Mouse (Mus musculus) limb, embryonic 15.5 days (tissue): ENCODE measurements around the gene Fam160b1. TPM values are rescaled to one million over a fixed set of nuclear protein-coding genes. Genes with fewer than 3 reads are reported as not detected.

Experiments used
- ATAC-seq: fragments of 200-750 bp; cut with Nextera tagmentation; 2 replicates; pipeline ENCODE4 v1.8.0; 2017; ENCODE audit warnings: low read depth, moderate TSS enrichment; ENCODE audit not compliant: insufficient number of reproducible peaks, low FRiP score, low TSS enrichment
- H3K27ac ChIP-seq: fragments of 300-500 bp; sonication (generic); 2 replicates; pipeline ENCODE4 v1.5.1; 2015; ENCODE audit warnings: moderate library complexity, mild to moderate bottlenecking, inconsistent platforms
- H3K27me3 ChIP-seq: fragments of 300-500 bp; sonication (generic); 2 replicates; pipeline ENCODE4 v1.6.1; 2015; ENCODE audit warnings: inconsistent platforms
- H3K36me3 ChIP-seq: fragments of 300-500 bp; sonication (generic); 2 replicates; pipeline ENCODE4 v1.6.1; 2015; ENCODE audit warnings: inconsistent platforms
- H3K4me1 ChIP-seq: fragments of 300-500 bp; sonication (generic); 2 replicates; pipeline ENCODE4 v1.6.1; 2015; ENCODE audit warnings: inconsistent platforms
- H3K4me2 ChIP-seq: fragments of 300-500 bp; sonication (generic); 2 replicates; pipeline ENCODE4 v1.6.1; 2015; ENCODE audit warnings: mild to moderate bottlenecking, inconsistent platforms
- H3K4me3 ChIP-seq: fragments of 300-500 bp; sonication (generic); 2 replicates; pipeline ENCODE4 v1.5.1; 2015; ENCODE audit warnings: mild to moderate bottlenecking, inconsistent platforms
- H3K9ac ChIP-seq: fragments of 300-500 bp; sonication (generic); 2 replicates; pipeline ENCODE4 v1.6.1; 2015; ENCODE audit warnings: inconsistent platforms
- H3K9me3 ChIP-seq: fragments of 300-500 bp; sonication (generic); 2 replicates; pipeline ENCODE4 v1.6.1; 2016; ENCODE audit warnings: inconsistent platforms
- WGBS: fragments of 180-500 bp; shearing (Covaris S2); methylation state at CpG from one replicate; pipeline ENCODE4 v1.1.7; 2015; 5-methylcytosine and 5-hydroxymethylcytosine counted together
- polyA plus RNA-seq: library from polyadenylated mRNA; unstranded; fragments of >200 nt; fragmentation: Nextera tagmentation; extraction: Ambion mirVana; gene quantifications from 2 replicates; pipeline ENCODE4 v1.2.1, GENCODE M21; 2015

The Fam160b1 gene
- polyA plus RNA-seq, 1 experiment from 2014 or later: 17.4 TPM

DNA sequence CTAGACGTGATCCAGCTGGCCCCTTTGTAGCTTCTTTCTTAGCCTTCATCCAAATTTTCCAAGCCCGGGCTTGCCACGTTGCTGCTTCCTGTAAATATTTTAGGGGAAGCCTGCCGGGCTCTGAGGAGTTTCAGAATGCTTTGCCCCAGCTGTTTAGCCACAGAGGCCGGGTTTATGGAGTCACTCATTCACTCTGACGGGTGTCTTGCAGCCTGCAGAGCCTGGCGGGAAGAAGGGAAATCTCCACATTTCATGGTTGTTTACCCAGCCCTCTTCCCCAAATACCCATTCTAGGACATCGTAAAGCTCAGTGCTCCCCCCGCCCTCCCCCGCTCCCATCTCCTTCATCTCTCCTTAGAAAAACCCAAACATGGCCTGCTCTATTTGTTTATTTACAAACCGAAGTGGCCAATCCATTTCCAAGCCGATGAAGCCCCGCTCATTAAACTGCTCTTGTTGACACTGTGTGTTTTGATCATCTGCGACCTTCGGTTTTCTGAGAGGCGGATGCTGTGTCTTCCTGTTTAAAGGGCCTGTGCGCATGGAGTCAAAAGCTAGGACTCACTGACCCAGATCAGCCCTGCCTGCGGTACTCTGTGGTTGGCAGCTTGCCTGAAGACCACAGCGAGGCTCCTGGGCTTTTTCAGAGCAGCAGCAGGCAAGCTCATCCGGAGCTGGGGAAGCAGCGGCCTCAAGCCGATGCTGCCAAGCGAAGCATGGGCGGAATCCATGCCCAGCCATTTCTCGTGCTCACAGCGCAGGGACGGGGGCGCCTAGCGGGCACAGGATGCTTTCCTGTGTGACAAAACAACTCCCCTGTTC lies 51.1 kb downstream of the Fam160b1 start:
- Histone ChIP-seq H3K27me3 (no peaks in the 10 kb centered on the region), H3K4me1 (peaks cover 17% of the 10 kb centered on the region), H3K36me3 (no peaks in the 10 kb centered on the region), H3K9ac (no peak overlapping the region), H3K4me2 (peak overlapping the region; percentile 42), H3K9me3 (no peaks in the 10 kb centered on the region), H3K27ac (peak overlapping the region; percentile 71), H3K4me3 (peak overlapping the region; percentile 16)
- no peak for ATAC-seq
- 16% methylated on average over 29 of the region's 29 CpGs for WGBS

DNA sequence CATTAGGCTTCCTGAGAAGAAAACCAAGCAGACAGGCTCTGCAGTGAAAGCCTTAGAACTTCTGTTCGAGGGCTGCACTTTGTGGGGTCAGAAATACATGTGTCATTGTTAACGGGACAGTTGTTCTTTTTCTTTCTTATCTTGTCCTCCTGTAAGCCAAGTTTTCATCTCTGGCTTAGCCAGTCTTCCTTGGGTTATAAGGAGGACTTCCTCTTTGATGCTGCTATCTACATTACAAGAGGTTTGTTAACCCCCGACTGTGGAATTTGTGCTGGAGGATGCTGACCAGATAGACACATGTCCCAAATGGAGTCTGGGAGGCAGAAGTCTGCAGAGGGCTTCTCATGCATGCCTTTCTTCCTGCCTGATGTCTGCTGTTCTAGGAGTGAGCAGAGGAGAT lies 52.7 kb downstream of the Fam160b1 start:
- Histone ChIP-seq H3K9me3 (no peaks in the 10 kb centered on the region), H3K27ac (no peak overlapping the region), H3K4me3 (no peak overlapping the region), H3K27me3 (no peaks in the 10 kb centered on the region), H3K4me2 (no peak overlapping the region), H3K36me3 (no peaks in the 10 kb centered on the region), H3K9ac (no peak overlapping the region), H3K4me1 (peaks cover 21% of the 10 kb centered on the region)
- 75% methylated on average over 3 of the region's 3 CpGs for WGBS
- ATAC-seq: no peak

DNA sequence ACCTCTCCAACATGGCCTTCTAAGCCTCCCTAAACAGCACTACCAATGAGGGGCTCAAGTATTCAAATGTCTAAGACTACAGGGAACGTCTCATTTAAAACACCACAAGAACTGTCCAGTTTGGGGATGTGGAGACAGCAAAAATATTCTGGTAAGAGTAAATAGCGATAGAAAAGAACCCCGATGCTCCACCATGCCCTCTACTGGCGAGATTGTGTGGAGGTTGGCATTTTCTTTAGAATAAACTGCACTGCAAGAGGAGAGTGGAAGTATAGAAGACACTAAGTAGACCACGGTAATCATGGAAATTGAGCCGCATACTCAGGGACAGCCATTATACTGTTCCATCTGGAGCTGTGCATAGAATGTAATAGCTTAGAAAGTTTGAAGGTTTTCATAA lies 53.4 kb downstream of the Fam160b1 start:
- H3K4me3 ChIP-seq: no peak overlapping the region
- ATAC-seq: no peak
- H3K4me1 ChIP-seq: peaks cover 24% of the 10 kb centered on the region
- 81% methylated on average over 6 of the region's 6 CpGs for WGBS
- no peak overlapping the region for H3K9ac ChIP-seq
- no peaks in the 10 kb centered on the region for H3K36me3 ChIP-seq
- H3K27ac ChIP-seq: no peak overlapping the region
- no peak overlapping the region for H3K4me2 ChIP-seq
- no peaks in the 10 kb centered on the region for H3K9me3 ChIP-seq
- H3K27me3 ChIP-seq: no peaks in the 10 kb centered on the region

DNA sequence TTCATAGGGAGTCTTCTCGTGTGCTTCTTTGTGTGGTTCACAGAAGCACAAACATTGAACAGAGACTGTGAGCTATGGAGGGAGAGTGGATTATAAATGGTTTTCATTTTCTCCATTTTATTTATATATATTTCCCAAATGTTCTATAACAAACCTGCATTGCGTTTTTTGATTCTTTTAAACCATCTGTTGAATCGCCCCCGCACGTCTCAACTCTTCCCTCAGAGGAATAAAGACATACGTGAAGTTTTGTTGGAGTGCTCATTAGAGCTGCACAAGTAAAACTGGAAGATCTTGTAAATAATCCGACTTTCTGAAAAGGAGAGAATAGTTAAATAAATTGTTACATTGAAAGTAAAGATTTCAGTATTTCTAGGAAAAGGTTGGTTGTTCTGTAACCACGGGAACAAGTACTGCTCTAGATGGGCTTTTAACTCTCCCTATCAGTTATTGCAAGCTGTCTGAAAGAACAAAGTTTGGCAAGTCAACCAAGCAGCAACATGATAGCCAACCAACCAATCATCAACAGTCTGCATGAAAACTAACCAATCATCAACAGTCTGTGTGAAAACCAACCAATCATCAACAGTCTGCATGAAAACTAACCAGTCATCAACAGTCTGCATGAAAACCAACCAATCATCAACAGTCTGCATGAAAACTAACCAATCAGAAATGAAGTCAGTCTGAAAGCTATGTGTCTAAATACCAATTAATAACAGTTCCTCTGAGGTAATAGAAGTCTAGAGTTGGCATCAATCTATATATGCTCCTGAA lies 54.7 kb downstream of the Fam160b1 start:
- WGBS: 67% methylated on average over 8 of the region's 8 CpGs
- H3K4me3 ChIP-seq: no peak overlapping the region
- H3K9me3 ChIP-seq: no peaks in the 10 kb centered on the region
- H3K27me3 ChIP-seq: no peaks in the 10 kb centered on the region
- H3K4me1 ChIP-seq: peaks cover 24% of the 10 kb centered on the region
- H3K27ac ChIP-seq: no peak overlapping the region
- H3K9ac ChIP-seq: no peak overlapping the region
- H3K36me3 ChIP-seq: no peaks in the 10 kb centered on the region
- no peak for ATAC-seq
- H3K4me2 ChIP-seq: no peak overlapping the region

DNA sequence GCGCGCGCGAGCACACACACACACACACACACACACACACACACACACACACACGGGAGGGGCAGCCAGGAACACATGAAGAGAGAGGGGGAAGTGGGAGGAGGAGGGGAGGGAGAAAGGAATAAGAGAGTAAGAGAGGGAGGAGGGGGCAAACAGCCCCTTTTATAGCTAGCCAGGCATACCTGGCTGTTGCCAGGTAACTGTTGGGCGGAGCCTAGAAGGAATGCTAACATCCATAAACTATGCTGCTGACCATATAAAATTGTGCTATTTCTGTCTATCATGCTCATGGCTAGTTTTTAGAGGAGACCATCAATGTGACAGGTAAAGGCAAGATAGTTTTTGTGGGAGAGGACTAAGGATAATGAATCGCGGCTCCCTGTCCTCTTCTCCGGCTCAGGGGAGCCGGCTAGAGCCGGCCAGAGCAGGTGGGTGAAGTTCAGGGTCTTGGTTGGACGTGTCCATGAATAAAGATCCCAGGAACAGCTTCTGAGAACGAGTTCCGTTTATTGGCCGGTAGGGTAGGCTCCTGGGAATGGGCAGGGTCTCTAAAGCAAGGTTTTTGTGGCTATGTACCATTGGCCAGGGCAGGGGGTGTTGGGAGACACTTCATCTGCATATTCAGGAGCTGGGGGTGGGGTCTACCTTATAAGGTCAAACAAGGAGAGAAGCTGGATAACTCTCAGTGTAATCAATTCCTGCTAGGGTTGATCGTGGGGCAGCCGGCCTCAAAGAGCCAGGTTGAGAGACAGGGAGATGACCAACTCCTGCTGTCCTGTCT lies 57.5 kb downstream of the Fam160b1 start:
- WGBS: 23% methylated on average over 17 of the region's 17 CpGs
- ATAC-seq: no peak
- no peaks in the 10 kb centered on the region for H3K9me3 ChIP-seq
- no peak overlapping the region for H3K27ac ChIP-seq
- H3K36me3 ChIP-seq: no peaks in the 10 kb centered on the region
- no peaks in the 10 kb centered on the region for H3K27me3 ChIP-seq
- H3K4me1 ChIP-seq: peaks cover 8% of the 10 kb centered on the region
- no peak overlapping the region for H3K9ac ChIP-seq
- H3K4me3 ChIP-seq: no peak overlapping the region
- H3K4me2 ChIP-seq: peak overlapping the region; percentile 4; the same call in 1 of the 2 replicates

DNA sequence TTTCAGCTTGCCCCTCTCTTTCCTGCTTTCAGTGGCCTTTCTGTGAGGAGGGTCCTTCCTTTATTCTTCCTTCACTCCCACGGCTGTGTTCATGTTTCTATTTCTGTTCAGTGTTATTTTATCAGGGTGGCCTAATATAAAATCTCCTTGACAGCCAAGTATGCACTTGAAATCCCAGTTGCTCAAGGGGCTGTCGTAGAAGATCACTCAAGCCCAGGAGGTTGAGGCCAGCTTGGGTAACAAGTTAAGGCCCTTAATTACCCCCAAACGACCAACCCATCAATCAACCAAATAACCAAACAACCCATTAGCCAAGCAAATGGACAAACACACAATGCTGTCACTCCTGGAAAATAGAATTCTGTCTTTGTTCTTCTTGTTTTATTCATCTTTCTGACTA lies 62.9 kb downstream of the Fam160b1 start:
- H3K27ac ChIP-seq: no peak overlapping the region
- H3K36me3 ChIP-seq: no peaks in the 10 kb centered on the region
- no peak for ATAC-seq
- no peak overlapping the region for H3K9ac ChIP-seq
- no peak overlapping the region for H3K4me2 ChIP-seq
- peaks cover under 1% of the 10 kb centered on the region for H3K4me1 ChIP-seq
- H3K4me3 ChIP-seq: no peak overlapping the region
- H3K9me3 ChIP-seq: no peaks in the 10 kb centered on the region
- 18% methylated on average over 3 of the region's 3 CpGs for WGBS
- H3K27me3 ChIP-seq: no peaks in the 10 kb centered on the region

DNA sequence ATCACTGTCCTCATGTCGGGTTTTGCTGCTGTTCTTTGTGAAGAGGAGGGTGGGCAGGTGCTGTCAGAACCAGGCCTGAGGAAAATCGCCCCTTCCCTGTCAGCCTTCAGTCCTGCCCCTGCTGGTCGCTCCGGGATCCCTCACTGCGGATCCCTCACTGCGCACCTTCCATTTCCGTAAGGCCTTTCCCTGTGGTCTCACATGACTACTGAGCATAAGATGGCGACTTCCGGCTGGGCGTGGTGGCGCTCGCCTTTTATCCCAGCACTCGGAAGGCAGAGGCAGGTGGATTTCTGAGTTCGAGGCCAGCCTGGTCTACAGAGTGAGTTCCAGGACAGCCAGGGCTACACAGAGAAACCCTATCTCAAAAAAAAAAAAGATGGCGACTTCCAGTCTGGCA lies 64.8 kb downstream of the Fam160b1 start:
- H3K9ac ChIP-seq: no peak overlapping the region
- H3K4me3 ChIP-seq: no peak overlapping the region
- H3K36me3 ChIP-seq: no peaks in the 10 kb centered on the region
- no peak overlapping the region for H3K27ac ChIP-seq
- H3K4me2 ChIP-seq: no peak overlapping the region
- H3K9me3 ChIP-seq: no peaks in the 10 kb centered on the region
- WGBS: 97% methylated on average over 15 of the region's 15 CpGs
- no peak for ATAC-seq
- H3K4me1 ChIP-seq: no peaks in the 10 kb centered on the region
- H3K27me3 ChIP-seq: no peaks in the 10 kb centered on the region

DNA sequence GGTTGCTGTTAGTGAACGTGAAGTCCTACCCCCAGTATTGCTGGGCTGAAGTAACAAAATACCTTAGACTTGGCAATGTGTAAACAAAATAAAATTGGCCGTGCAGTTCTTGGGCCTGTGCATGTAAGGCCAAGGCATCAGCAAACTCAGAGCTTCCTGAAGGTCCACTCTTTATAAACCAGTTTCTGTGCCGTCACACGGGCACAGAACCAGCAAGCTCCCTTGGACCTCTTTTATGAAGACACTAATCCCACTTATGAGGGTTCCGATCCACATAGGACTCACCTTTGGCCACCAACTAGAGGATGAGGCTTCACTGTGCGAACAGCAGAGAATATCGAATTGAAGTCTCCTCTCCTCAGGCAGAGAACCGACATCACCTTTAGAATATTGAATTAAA lies 66.4 kb downstream of the Fam160b1 start:
- no peaks in the 10 kb centered on the region; the same call in 1 of the 2 replicates for H3K4me1 ChIP-seq
- ATAC-seq: no peak
- no peak overlapping the region for H3K4me2 ChIP-seq
- no peaks in the 10 kb centered on the region for H3K9me3 ChIP-seq
- no peak overlapping the region for H3K9ac ChIP-seq
- WGBS: 92% methylated on average over 8 of the region's 8 CpGs
- no peaks in the 10 kb centered on the region for H3K36me3 ChIP-seq
- no peak overlapping the region for H3K27ac ChIP-seq
- H3K4me3 ChIP-seq: no peak overlapping the region
- no peaks in the 10 kb centered on the region for H3K27me3 ChIP-seq

DNA sequence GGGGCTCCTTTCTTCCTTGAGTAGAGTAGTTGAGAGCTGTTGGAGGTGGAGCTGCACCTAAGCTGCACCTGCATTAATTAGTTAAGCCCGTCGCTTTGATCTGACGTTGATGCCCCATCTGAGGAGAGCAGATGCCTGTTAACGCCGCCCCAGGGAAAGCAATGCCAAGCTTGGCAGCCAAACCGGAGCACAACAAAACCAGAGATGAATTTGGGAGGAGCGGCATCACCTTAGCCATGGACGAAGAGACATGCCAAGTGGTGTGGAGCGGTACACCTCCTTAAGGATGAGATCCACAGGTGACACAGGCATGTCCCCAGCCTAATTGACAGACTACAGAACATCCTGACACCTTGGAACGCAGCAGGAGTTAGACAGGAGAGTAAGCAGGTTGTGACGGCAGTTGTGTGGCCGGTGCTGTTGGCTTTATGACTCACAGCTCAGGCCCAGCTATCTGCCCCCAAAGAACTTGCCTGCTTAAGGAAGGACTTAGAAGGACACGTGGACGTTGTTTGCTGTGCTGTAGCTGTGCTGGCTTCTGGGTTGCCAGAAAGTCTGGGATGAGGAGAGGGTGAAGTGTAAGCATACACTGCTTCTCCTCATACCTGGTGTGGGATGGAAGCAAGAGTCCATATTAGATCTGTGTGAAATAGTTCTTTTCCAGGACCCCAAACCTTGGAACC lies 67.4 kb downstream of the Fam160b1 start:
- no peaks in the 10 kb centered on the region; the same call in 1 of the 2 replicates for H3K4me1 ChIP-seq
- 64% methylated on average over 14 of the region's 14 CpGs for WGBS
- H3K9me3 ChIP-seq: no peaks in the 10 kb centered on the region
- H3K9ac ChIP-seq: no peak overlapping the region
- H3K36me3 ChIP-seq: no peaks in the 10 kb centered on the region
- H3K4me2 ChIP-seq: no peak overlapping the region
- no peak overlapping the region for H3K27ac ChIP-seq
- ATAC-seq: no peak
- no peak overlapping the region for H3K4me3 ChIP-seq
- H3K27me3 ChIP-seq: no peaks in the 10 kb centered on the region

DNA sequence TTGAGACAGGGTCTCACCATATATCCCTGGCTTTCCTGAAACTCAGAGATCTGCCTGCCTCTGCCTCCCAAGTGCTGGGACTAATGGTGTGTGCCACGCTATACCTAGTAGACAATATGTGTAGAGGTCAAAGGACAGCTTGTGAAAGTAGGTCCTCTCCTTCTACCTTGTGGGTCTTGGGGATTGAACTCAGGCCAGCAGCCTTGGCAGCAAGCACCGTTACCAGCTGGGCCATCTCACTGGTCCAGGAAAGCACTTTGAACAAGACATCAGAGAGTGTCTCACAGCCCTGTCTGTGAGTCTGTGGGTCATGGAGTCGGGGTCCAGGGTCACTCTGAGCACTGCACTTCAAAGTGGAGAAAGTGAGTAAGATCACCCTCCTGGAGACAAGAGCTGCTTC lies 68.2 kb downstream of the Fam160b1 start:
- Histone ChIP-seq H3K9ac (no peak overlapping the region), H3K4me2 (no peak overlapping the region), H3K4me3 (no peak overlapping the region), H3K27ac (no peak overlapping the region), H3K27me3 (no peaks in the 10 kb centered on the region), H3K9me3 (no peaks in the 10 kb centered on the region), H3K36me3 (no peaks in the 10 kb centered on the region), H3K4me1 (no peaks in the 10 kb centered on the region; the same call in 1 of the 2 replicates)
- ATAC-seq: no peak
- 81% methylated on average over 3 of the region's 3 CpGs for WGBS

DNA sequence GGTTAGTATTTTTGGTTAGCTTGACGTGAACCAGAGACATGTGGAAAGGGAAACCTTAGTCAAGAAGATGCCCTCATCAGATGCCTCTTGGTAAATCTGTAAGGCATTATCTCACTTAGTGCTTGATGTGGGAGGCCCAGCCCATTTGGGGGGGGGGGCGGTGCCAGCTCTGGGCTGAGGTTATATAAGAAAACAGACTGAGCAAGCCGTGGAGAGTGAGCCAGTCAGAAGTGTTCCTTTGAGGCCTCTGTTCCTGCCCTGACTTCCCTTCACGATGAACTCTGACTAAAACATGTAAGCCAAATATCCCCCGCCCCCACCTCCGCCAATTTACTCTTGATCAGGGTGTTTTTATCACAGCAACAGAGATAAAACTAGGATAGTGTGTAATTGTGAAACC lies 69.4 kb downstream of the Fam160b1 start:
- 65% methylated on average over 6 of the region's 6 CpGs for WGBS
- Histone ChIP-seq H3K9me3 (no peaks in the 10 kb centered on the region), H3K4me2 (no peak overlapping the region), H3K27me3 (no peaks in the 10 kb centered on the region), H3K27ac (no peak overlapping the region), H3K36me3 (no peaks in the 10 kb centered on the region), H3K4me1 (no peaks in the 10 kb centered on the region; the same call in 1 of the 2 replicates), H3K9ac (no peak overlapping the region), H3K4me3 (no peak overlapping the region)
- no peak for ATAC-seq
